Mouse (Mus musculus) intestine, embryonic 15.5 days (tissue): ENCODE results near the gene Actr10. TPM values are rescaled to one million over a fixed set of nuclear protein-coding genes. Genes with fewer than 3 reads are reported as not detected.

Source experiments
- ATAC-seq: fragments of 200-750 bp; cut with Nextera tagmentation; 2 replicates; pipeline ENCODE4 v1.8.0; 2017; ENCODE audit warnings: moderate TSS enrichment, moderate library complexity
- H3K27ac ChIP-seq: fragments of 300-500 bp; sonication (generic); 2 replicates; pipeline ENCODE4 v1.5.1; 2015; ENCODE audit warnings: mild to moderate bottlenecking, inconsistent platforms
- H3K27me3 ChIP-seq: fragments of 300-500 bp; sonication (generic); replicated peaks from 2 replicates; pipeline ENCODE4 v1.6.1; 2015; ENCODE audit warnings: inconsistent platforms
- H3K36me3 ChIP-seq: fragments of 300-500 bp; sonication (generic); 2 replicates; pipeline ENCODE4 v1.6.1; 2015; ENCODE audit warnings: inconsistent platforms
- H3K4me1 ChIP-seq: fragments of 300-500 bp; sonication (generic); replicated peaks from 2 replicates; pipeline ENCODE4 v1.6.1; 2015; ENCODE audit warnings: inconsistent platforms
- H3K4me2 ChIP-seq: fragments of 300-500 bp; sonication (generic); replicated peaks from 2 replicates; pipeline ENCODE4 v1.6.1; 2015; ENCODE audit warnings: mild to moderate bottlenecking, inconsistent platforms
- H3K4me3 ChIP-seq: fragments of 300-500 bp; sonication (generic); replicated peaks from 2 replicates; pipeline ENCODE4 v1.5.1; 2015; ENCODE audit warnings: inconsistent platforms
- H3K9ac ChIP-seq: fragments of 300-500 bp; sonication (generic); 2 replicates; pipeline ENCODE4 v1.6.1; 2015; ENCODE audit warnings: inconsistent platforms
- H3K9me3 ChIP-seq: fragments of 300-500 bp; sonication (generic); 2 replicates; pipeline ENCODE4 v1.6.1; 2016; ENCODE audit warnings: inconsistent platforms
- WGBS: fragments of 180-500 bp; shearing (Covaris S2); methylation state at CpG from one replicate; pipeline ENCODE4 v1.1.7; 2015; 5-methylcytosine and 5-hydroxymethylcytosine counted together
- polyA plus RNA-seq: library from polyadenylated mRNA; unstranded; fragments of >200 nt; fragmentation: Nextera tagmentation; extraction: Ambion mirVana; gene quantifications from 2 replicates; pipeline ENCODE4 v1.2.1, GENCODE M21; 2015

Gene Actr10
- polyA plus RNA-seq, 1 experiment from 2014 or later = 223 TPM

- H3K4me2 ChIP-seq = no peak overlapping the region
- H3K9me3 ChIP-seq = no peaks in the 10 kb centered on the region
- H3K9ac ChIP-seq = no peak overlapping the region
- no peaks in the 10 kb centered on the region for H3K27me3 ChIP-seq
- H3K36me3 ChIP-seq = no peaks in the 10 kb centered on the region
- no peak overlapping the region for H3K27ac ChIP-seq
- no peak overlapping the region for H3K4me3 ChIP-seq
- no peaks in the 10 kb centered on the region for H3K4me1 ChIP-seq
- ATAC-seq = peak; percentile 76
- 6% methylated on average over 5 of the region's 5 CpGs for WGBS
Measured at GRCm38 (mm10) chr12:70911029-70911428, 26.6 kb upstream of the Actr10 start.

GRCm38 (mm10) chr12:70911676-70912379 is 25.8 kb upstream of the Actr10 start:
- Histone ChIP-seq H3K27ac (no peak overlapping the region), H3K9ac (no peak overlapping the region), H3K27me3 (no peaks in the 10 kb centered on the region), H3K4me1 (no peaks in the 10 kb centered on the region), H3K4me2 (no peak overlapping the region), H3K9me3 (no peaks in the 10 kb centered on the region), H3K36me3 (no peaks in the 10 kb centered on the region), H3K4me3 (no peak overlapping the region)
- no peak for ATAC-seq
- WGBS = 72% methylated on average over 17 of the region's 17 CpGs

- no peak overlapping the region for H3K4me3 ChIP-seq
- no peak overlapping the region for H3K4me2 ChIP-seq
- H3K36me3 ChIP-seq = no peaks in the 10 kb centered on the region
- WGBS = 53% methylated on average over 3 of the region's 3 CpGs
- no peaks in the 10 kb centered on the region for H3K4me1 ChIP-seq
- H3K27me3 ChIP-seq = no peaks in the 10 kb centered on the region
- H3K27ac ChIP-seq = no peak overlapping the region
- H3K9me3 ChIP-seq = no peaks in the 10 kb centered on the region
- H3K9ac ChIP-seq = no peak overlapping the region
- no peak for ATAC-seq
Measured at GRCm38 (mm10) chr12:70913429-70913828, 24.2 kb upstream of the Actr10 start.

GRCm38 (mm10) chr12:70914387-70914786 is 23.3 kb upstream of the Actr10 start:
- Histone ChIP-seq H3K4me2 (no peak overlapping the region), H3K9me3 (no peaks in the 10 kb centered on the region), H3K27me3 (no peaks in the 10 kb centered on the region), H3K36me3 (no peaks in the 10 kb centered on the region), H3K27ac (no peak overlapping the region), H3K4me3 (no peak overlapping the region), H3K9ac (no peak overlapping the region), H3K4me1 (no peaks in the 10 kb centered on the region)
- 48% methylated on average over 11 of the region's 11 CpGs for WGBS
- ATAC-seq = no peak

- 77% methylated on average over 4 of the region's 4 CpGs for WGBS
- Histone ChIP-seq H3K4me1 (no peaks in the 10 kb centered on the region), H3K4me2 (no peak overlapping the region), H3K36me3 (no peaks in the 10 kb centered on the region), H3K9me3 (no peaks in the 10 kb centered on the region), H3K27me3 (no peaks in the 10 kb centered on the region), H3K27ac (no peak overlapping the region), H3K4me3 (no peak overlapping the region), H3K9ac (no peak overlapping the region)
- no peak for ATAC-seq
Measured at GRCm38 (mm10) chr12:70929781-70930180, 7.9 kb upstream of the Actr10 start.

GRCm38 (mm10) chr12:70937150-70937549 is 507 bp upstream of the Actr10 start:
- ATAC-seq = peak; percentile 57
- no peaks in the 10 kb centered on the region for H3K27me3 ChIP-seq
- peak overlapping the region; percentile 85 for H3K4me3 ChIP-seq
- no peaks in the 10 kb centered on the region for H3K4me1 ChIP-seq
- peak overlapping the region; percentile 52 for H3K4me2 ChIP-seq
- peak overlapping the region; percentile 90 for H3K27ac ChIP-seq
- H3K9ac ChIP-seq = peak overlapping the region; percentile 88
- no peaks in the 10 kb centered on the region for H3K9me3 ChIP-seq
- no peaks in the 10 kb centered on the region for H3K36me3 ChIP-seq
- 27% methylated on average over 10 of the region's 12 CpGs for WGBS

GRCm38 (mm10) chr12:70940806-70941205 is 3.1 kb downstream of the Actr10 start:
- Histone ChIP-seq H3K27me3 (no peaks in the 10 kb centered on the region), H3K4me3 (no peak overlapping the region), H3K36me3 (peaks cover 10% of the 10 kb centered on the region), H3K4me1 (no peaks in the 10 kb centered on the region), H3K27ac (no peak overlapping the region), H3K4me2 (no peak overlapping the region), H3K9ac (no peak overlapping the region), H3K9me3 (no peaks in the 10 kb centered on the region)
- WGBS = 96% methylated on average over 7 of the region's 7 CpGs
- ATAC-seq = no peak

GRCm38 (mm10) chr12:70944181-70944580 is 6.5 kb downstream of the Actr10 start:
- Histone ChIP-seq H3K27ac (no peak overlapping the region), H3K27me3 (no peaks in the 10 kb centered on the region), H3K4me2 (no peak overlapping the region), H3K9me3 (no peaks in the 10 kb centered on the region), H3K4me1 (no peaks in the 10 kb centered on the region), H3K36me3 (peaks cover 19% of the 10 kb centered on the region), H3K4me3 (no peak overlapping the region), H3K9ac (no peak overlapping the region)
- no peak for ATAC-seq
- WGBS = 90% methylated on average over 5 of the region's 5 CpGs

GRCm38 (mm10) chr12:70946585-70947256 is 9.1 kb downstream of the Actr10 start:
- no peak overlapping the region for H3K4me3 ChIP-seq
- WGBS = 88% methylated on average over 10 of the region's 10 CpGs
- H3K9ac ChIP-seq = no peak overlapping the region
- H3K27me3 ChIP-seq = no peaks in the 10 kb centered on the region
- H3K36me3 ChIP-seq = peaks cover 19% of the 10 kb centered on the region
- no peaks in the 10 kb centered on the region for H3K9me3 ChIP-seq
- H3K27ac ChIP-seq = no peak overlapping the region
- no peak overlapping the region for H3K4me2 ChIP-seq
- no peak for ATAC-seq
- no peaks in the 10 kb centered on the region for H3K4me1 ChIP-seq

GRCm38 (mm10) chr12:70958640-70959039 is 21.0 kb downstream of the Actr10 start:
- Histone ChIP-seq H3K4me2 (no peak overlapping the region), H3K27me3 (no peaks in the 10 kb centered on the region), H3K4me1 (no peaks in the 10 kb centered on the region), H3K4me3 (no peak overlapping the region), H3K9ac (no peak overlapping the region), H3K27ac (no peak overlapping the region), H3K36me3 (peaks cover 33% of the 10 kb centered on the region), H3K9me3 (no peaks in the 10 kb centered on the region)
- no peak for ATAC-seq
- 91% methylated on average over 4 of the region's 4 CpGs for WGBS

- no peaks in the 10 kb centered on the region for H3K9me3 ChIP-seq
- 0 out of 2 replicates have a peak, but pooled peaks cover 3% of the 10 kb centered on the region for H3K36me3 ChIP-seq
- 31% methylated on average over 8 of the region's 8 CpGs for WGBS
- H3K4me2 ChIP-seq = peak overlapping the region; percentile 65
- H3K27me3 ChIP-seq = no peaks in the 10 kb centered on the region
- H3K9ac ChIP-seq = peak overlapping the region; percentile 72
- peak overlapping the region; percentile 65; the same call in 1 of the 2 replicates for H3K4me3 ChIP-seq
- no peak for ATAC-seq
- no peaks in the 10 kb centered on the region for H3K4me1 ChIP-seq
- H3K27ac ChIP-seq = peak overlapping the region; percentile 98
Measured at GRCm38 (mm10) chr12:70967581-70967980, 29.9 kb downstream of the Actr10 start.

GRCm38 (mm10) chr12:70968141-70968790 is 30.6 kb downstream of the Actr10 start:
- Histone ChIP-seq H3K9me3 (no peaks in the 10 kb centered on the region), H3K36me3 (0 out of 2 replicates have a peak, but pooled peaks cover 3% of the 10 kb centered on the region), H3K4me3 (peak overlapping the region; percentile 65), H3K9ac (peak overlapping the region; percentile 72), H3K4me1 (no peaks in the 10 kb centered on the region), H3K4me2 (peak overlapping the region; percentile 65), H3K27ac (peak overlapping the region; percentile 98), H3K27me3 (no peaks in the 10 kb centered on the region)
- peak; percentile 94 for ATAC-seq
- WGBS = under 1% methylated on average over 35 of the region's 35 CpGs
